Mouse (Mus musculus): ENCODE results near the gene Magi2.
"Not testable (repeated sequence)": the region's sequence is repeated elsewhere in the genome, so short reads cannot be mapped to it uniquely, and the experiment has no call there.

Gene Magi2

GRCm38 (mm10) chr5:19226866-19227243 is at the start of gene Magi2:
TSS of gene Magi2 (plus strand) at chr5:19227036.
- no peak for DNase-seq (ENCODE audit: low read depth, low spot score)

- no peak for DNase-seq (ENCODE audit: low read depth, low spot score)
These were observed 48.2 kb upstream of the Magi2 start for GRCm38 (mm10) chr5:19178594-19178993.

- no peak for DNase-seq (ENCODE audit: low read depth, low spot score)
These were observed 40.7 kb upstream of the Magi2 start for GRCm38 (mm10) chr5:19186175-19186574.

GRCm38 (mm10) chr5:19211665-19212064 is 15.2 kb upstream of the Magi2 start:
- DNase-seq (ENCODE audit: low read depth, low spot score), result no peak

GRCm38 (mm10) chr5:19226144-19226865 is 531 bp upstream of the Magi2 start:
- peak; percentile 79 for DNase-seq (ENCODE audit: low read depth, low spot score)

GRCm38 (mm10) chr5:19227281-19227680 is 445 bp downstream of the Magi2 start:
- no peak for DNase-seq (ENCODE audit: low read depth, low spot score)

GRCm38 (mm10) chr5:19227791-19228331 is 1.0 kb downstream of the Magi2 start:
- peak; percentile 71 for DNase-seq (ENCODE audit: low read depth, low spot score)

DNA sequence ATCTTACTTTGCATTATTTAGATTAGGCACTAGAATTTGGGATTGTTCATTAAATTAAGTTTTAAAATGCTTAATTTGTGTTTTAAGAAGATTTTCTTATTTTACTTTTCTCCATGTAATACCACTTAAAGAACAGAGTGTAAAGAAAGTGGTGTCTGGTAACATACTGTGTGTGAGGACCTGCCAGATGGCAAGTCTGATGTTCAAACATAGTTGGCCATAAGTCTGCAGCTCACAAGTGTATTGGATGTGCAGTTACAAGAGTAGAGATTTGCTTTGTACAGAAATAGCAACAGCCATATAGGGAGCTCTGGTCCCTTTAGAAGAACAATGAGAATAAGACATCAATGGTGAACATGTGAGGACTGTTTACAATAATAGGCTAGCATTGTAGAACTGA is 15.0 kb downstream of the Magi2 start:
- no peak for DNase-seq (ENCODE audit: low read depth, low spot score)

GRCm38 (mm10) chr5:19246426-19246825 is 19.6 kb downstream of the Magi2 start:
- DNase-seq (ENCODE audit: low read depth, low spot score), result no peak

GRCm38 (mm10) chr5:19247266-19247665 is 20.4 kb downstream of the Magi2 start:
- no peak for DNase-seq (ENCODE audit: low read depth, low spot score)

GRCm38 (mm10) chr5:19262816-19263215 is 36.0 kb downstream of the Magi2 start:
- DNase-seq (ENCODE audit: low read depth, low spot score), result no peak

- peak; percentile 23 for DNase-seq (ENCODE audit: low read depth, low spot score)
These were observed 37.8 kb downstream of the Magi2 start for GRCm38 (mm10) chr5:19264627-19265026.

GRCm38 (mm10) chr5:19292581-19292980 is 65.7 kb downstream of the Magi2 start:
- DNase-seq (ENCODE audit: low read depth, low spot score), result no peak

GRCm38 (mm10) chr5:19306656-19307055 is 79.8 kb downstream of the Magi2 start:
- no peak for DNase-seq (ENCODE audit: low read depth, low spot score)

- no peak for DNase-seq (ENCODE audit: low read depth, low spot score)
These were observed 83.0 kb downstream of the Magi2 start for GRCm38 (mm10) chr5:19309870-19310269.

- DNase-seq (ENCODE audit: low read depth, low spot score), result no peak
These were observed 95.7 kb downstream of the Magi2 start for GRCm38 (mm10) chr5:19322532-19322931.

DNA sequence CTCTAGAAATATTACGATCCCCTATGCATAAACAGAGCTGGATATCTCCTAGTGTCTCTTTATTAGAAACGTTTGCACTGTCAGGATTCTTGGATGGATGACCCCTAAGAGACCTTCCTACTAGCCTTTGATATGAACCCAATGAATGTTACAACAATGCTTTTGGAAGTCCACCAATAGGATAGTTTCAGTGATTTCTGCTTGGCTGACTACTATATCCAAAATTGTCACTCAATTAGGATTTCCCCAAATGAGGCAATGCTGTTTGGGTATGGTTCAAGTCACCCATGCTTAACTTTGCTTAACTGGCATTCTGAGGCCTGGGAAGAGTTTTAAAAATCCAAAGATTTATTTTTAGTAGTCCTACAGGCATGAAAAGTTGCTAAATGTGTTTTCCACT is 110.7 kb downstream of the Magi2 start:
- DNase-seq (ENCODE audit: low read depth, low spot score), result no peak

- no peak for DNase-seq (ENCODE audit: low read depth, low spot score)
These were observed 141.3 kb downstream of the Magi2 start for GRCm38 (mm10) chr5:19368175-19368574.

GRCm38 (mm10) chr5:19395876-19396275 is 169.0 kb downstream of the Magi2 start:
- no peak for DNase-seq (ENCODE audit: low read depth, low spot score)

DNA sequence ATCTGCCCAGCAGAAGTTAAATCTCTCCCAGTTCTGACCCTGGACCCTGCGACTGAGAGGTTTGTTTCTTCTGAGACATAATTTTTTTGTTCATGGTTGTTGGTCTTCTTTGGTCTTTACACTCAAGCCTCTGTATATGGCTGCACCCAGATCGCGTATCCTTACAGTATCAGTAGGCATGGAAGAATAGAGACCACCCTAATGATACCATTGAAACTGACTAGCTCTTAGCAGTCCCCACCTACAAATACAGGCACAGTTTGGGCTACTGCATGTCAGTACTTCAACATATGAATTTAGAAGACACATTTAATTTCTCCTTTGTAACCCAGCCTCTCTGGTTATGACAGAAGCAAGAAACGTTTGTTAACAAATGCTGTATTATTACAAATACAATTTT is 173.5 kb downstream of the Magi2 start:
- DNase-seq (ENCODE audit: low read depth, low spot score), result no peak

- peak; percentile 25 for DNase-seq (ENCODE audit: low read depth, low spot score)
These were observed 174.0 kb downstream of the Magi2 start for GRCm38 (mm10) chr5:19400738-19401408.

DNA sequence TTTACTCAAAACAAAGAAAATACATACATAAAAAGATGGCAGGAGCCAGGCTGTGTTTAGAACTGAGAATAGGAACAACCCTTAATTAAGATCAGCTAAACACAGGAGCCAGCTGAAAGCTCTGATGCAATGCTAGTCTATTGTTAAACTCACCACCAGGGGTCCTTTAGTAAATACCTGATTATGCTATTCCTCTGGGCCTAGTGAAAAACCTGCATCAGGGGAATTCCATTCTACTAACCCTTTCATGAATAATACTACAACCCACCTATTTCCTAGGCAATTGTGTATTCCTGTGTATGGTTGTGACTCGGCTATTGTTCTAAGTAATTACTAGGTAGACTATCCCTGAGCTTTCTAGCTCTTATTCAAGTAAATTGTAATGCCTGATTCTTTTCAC is 177.4 kb downstream of the Magi2 start:
- not testable (repeated sequence) for DNase-seq (ENCODE audit: low read depth, low spot score)

GRCm38 (mm10) chr5:19414556-19414955 is 187.7 kb downstream of the Magi2 start:
- DNase-seq (ENCODE audit: low read depth, low spot score), result no peak
